Mouse (Mus musculus) mature B cell (primary cell): ENCODE measurements around the gene Hoxb3.

Experiments
- in situ Hi-C: fragments of 300-500 bp; cut with MboI; formaldehyde crosslinking; loops from 2 replicates; pipeline ENCODE4 v1.14.3; 2019

Hoxb3 gene

GRCm38 (mm10) chr11:96323154-96323553, at the start of gene Hoxb3:
TSS of gene Hoxb3 (plus strand) at chr11:96323326.
- in situ Hi-C loops = no loop called here

- in situ Hi-C loops = no loop called here
Observed at GRCm38 (mm10) chr11:96274428-96274827, 48.7 kb upstream of the Hoxb3 start.

- in situ Hi-C loops = loop anchor here (25.0 kb wide), 1 partner anchor 586 kb away; no protein-coding TSS in a partner anchor
Observed at GRCm38 (mm10) chr11:96275896-96276295, 47.2 kb upstream of the Hoxb3 start.

- in situ Hi-C loops = loop anchor here (25.0 kb wide), 1 partner anchor 585 kb away; no protein-coding TSS in a partner anchor
Observed at GRCm38 (mm10) chr11:96277151-96278044, 45.7 kb upstream of the Hoxb3 start.

GRCm38 (mm10) chr11:96278324-96278723, 44.8 kb upstream of the Hoxb3 start:
- in situ Hi-C loops = loop anchor here (25.0 kb wide), 1 partner anchor 584 kb away; no protein-coding TSS in a partner anchor

GRCm38 (mm10) chr11:96278773-96279172, 44.4 kb upstream of the Hoxb3 start:
- in situ Hi-C loops = loop anchor here (25.0 kb wide), 1 partner anchor 584 kb away; no protein-coding TSS in a partner anchor

- in situ Hi-C loops = loop anchor here (25.0 kb wide), 1 partner anchor 583 kb away; no protein-coding TSS in a partner anchor
Observed at GRCm38 (mm10) chr11:96279421-96280233, 43.5 kb upstream of the Hoxb3 start.

GRCm38 (mm10) chr11:96280399-96281378, 42.4 kb upstream of the Hoxb3 start:
- in situ Hi-C loops = loop anchor here (25.0 kb wide), 1 partner anchor 582 kb away; no protein-coding TSS in a partner anchor

- in situ Hi-C loops = loop anchor here (25.0 kb wide), 1 partner anchor 581 kb away; no protein-coding TSS in a partner anchor
Observed at GRCm38 (mm10) chr11:96281396-96281795, 41.7 kb upstream of the Hoxb3 start.

- in situ Hi-C loops = loop anchor here (25.0 kb wide), 1 partner anchor 580 kb away; no protein-coding TSS in a partner anchor
Observed at GRCm38 (mm10) chr11:96281855-96282570, 41.1 kb upstream of the Hoxb3 start, which contains the start of gene Hoxb8. TSS of gene Hoxb8 (plus strand) at chr11:96281905.

- in situ Hi-C loops = loop anchor here (25.0 kb wide), 1 partner anchor 579 kb away; no protein-coding TSS in a partner anchor
Observed at GRCm38 (mm10) chr11:96282795-96283430, 40.2 kb upstream of the Hoxb3 start.

- in situ Hi-C loops = loop anchor here (25.0 kb wide), 1 partner anchor 578 kb away; no protein-coding TSS in a partner anchor
Observed at GRCm38 (mm10) chr11:96284041-96284749, 38.9 kb upstream of the Hoxb3 start.

- in situ Hi-C loops = loop anchor here (25.0 kb wide), 1 partner anchor 577 kb away; no protein-coding TSS in a partner anchor
Observed at GRCm38 (mm10) chr11:96284774-96285734, 38.1 kb upstream of the Hoxb3 start.

- in situ Hi-C loops = loop anchor here (25.0 kb wide), 1 partner anchor 576 kb away; no protein-coding TSS in a partner anchor
Observed at GRCm38 (mm10) chr11:96285771-96286738, 37.1 kb upstream of the Hoxb3 start, which contains the start of gene Hoxb7. TSS of gene Hoxb7 (plus strand) at chr11:96286623.

GRCm38 (mm10) chr11:96286739-96287385, 36.3 kb upstream of the Hoxb3 start:
- in situ Hi-C loops = loop anchor here (25.0 kb wide), 1 partner anchor 575 kb away; no protein-coding TSS in a partner anchor
